ENCODE assay signal across 8 mouse cellular contexts in genomic region chr10:80755291-80756015, GRCm38 (mm10). TPM values are rescaled to one million over a fixed set of nuclear protein-coding genes. Genes with fewer than 3 reads are reported as not detected.
DNase-seq lines count a peak whose midpoint lies in the region; ATAC-seq and TF ChIP-seq lines count a peak whose summit lies in the region.

No protein-coding gene starts in this region.

- peak overlapping the region; percentile 96 for H3K9ac ChIP-seq in CH12.LX (ENCODE audit: insufficient read depth, low read depth)
- H3K9ac ChIP-seq in forebrain, embryonic 16.5 days (replicated peaks; ENCODE audit: low read depth, low read length), result peak overlapping the region; percentile 95
- peak overlapping the region; percentile 90 for H3K9ac ChIP-seq in liver, embryonic 15.5 days

- WGBS in forebrain, embryonic 16.5 days, result under 1% methylated on average over 65 of the region's 75 CpGs
- under 1% methylated on average over 75 of the region's 75 CpGs for WGBS in liver, embryonic 15.5 days (ENCODE audit: insufficient replicate concordance)

- intact Hi-C loops in gastrocnemius, adult 2 months (cut with DNase I), result loop anchor here (2.0 kb wide), 1 partner anchor 19 kb away; no protein-coding TSS in a partner anchor
- intact Hi-C loops in gastrocnemius, postnatal 36 days (cut with DNase I), result no loop called here

- H3K4me3 ChIP-seq in gastrocnemius, adult 2 months, result peak overlapping the region; percentile 92
- H3K4me3 ChIP-seq in CH12.LX (replicated peaks in 1 of 3; ENCODE audit: low read depth in 2 of 3, low read length in 2 of 3, poor library complexity in 1 of 3), result peak overlapping the region; percentile 93 to 98 (median 96)
- H3K4me3 ChIP-seq in forebrain, embryonic 16.5 days (replicated peaks; ENCODE audit: low read length), result peak overlapping the region; percentile 95
- peak overlapping the region; percentile 96 for H3K4me3 ChIP-seq in liver, embryonic 15.5 days (replicated peaks)

- no peak for TF ChIP-seq EP300 in CH12.LX (IDR thresholded peaks at IDR 0.05; ENCODE audit: low read length)

- no peak for TF ChIP-seq CTCF in gastrocnemius, adult 2 months (IDR thresholded peaks at IDR 0.05)
- no peak for TF ChIP-seq CTCF in CH12.LX (conservative IDR thresholded peaks at IDR 0.05 in 1 of 2, IDR thresholded peaks at IDR 0.05 in 1 of 2; ENCODE audit: low read depth in 2 of 2, low read length in 2 of 2)

- no peak for TF ChIP-seq POLR2A in CH12.LX (IDR thresholded peaks at IDR 0.05; ENCODE audit: low read depth, low read length)

- H3K79me2 ChIP-seq in CH12.LX (replicated peaks; ENCODE audit: control insufficient read depth, extremely low read depth, insufficient read depth, poor library complexity, severe bottlenecking), result peaks cover 52% of the 10 kb centered on the region

- H3K4me1 ChIP-seq in CH12.LX (ENCODE audit: control insufficient read depth in 1 of 2, insufficient read depth in 2 of 2), result peaks cover 28 to 57% of the 10 kb centered on the region in 2 experiments
- H3K4me1 ChIP-seq in forebrain, embryonic 16.5 days (replicated peaks; ENCODE audit: control insufficient read depth, insufficient read depth, low read length), result peaks cover 46% of the 10 kb centered on the region
- H3K4me1 ChIP-seq in liver, embryonic 15.5 days (replicated peaks), result peaks cover 80% of the 10 kb centered on the region

- H3K27ac ChIP-seq in gastrocnemius, adult 2 months, result peak overlapping the region; percentile 98
- H3K27ac ChIP-seq in CH12.LX (ENCODE audit: insufficient read depth, low read depth), result peak overlapping the region; percentile 38
- peak overlapping the region; percentile 84 for H3K27ac ChIP-seq in forebrain, embryonic 16.5 days (ENCODE audit: low read length)
- H3K27ac ChIP-seq in liver, embryonic 15.5 days (replicated peaks), result peak overlapping the region; percentile 87

- dilution Hi-C loops in CH12.LX (cut with MboI; ENCODE audit: extremely low pct_ligation_motif_present, extremely low pct_unique_long_range_greater_than_20kb, low sequenced_read_pairs), result no loop called here

- no peak for DNase-seq in gastrocnemius, adult 2 months
- DNase-seq in gastrocnemius, postnatal 36 days, result no peak
- no peak for DNase-seq in CH12.LX (ENCODE audit: extremely low read depth)
- no peak for DNase-seq in embryo, embryonic 11 days
- DNase-seq in left cerebral cortex, adult 9 months (ENCODE audit: low spot score in 2 of 2), result no peak
- no peak for DNase-seq in spleen, adult 12 weeks (ENCODE audit: low spot score)

- H3K36me3 ChIP-seq in CH12.LX (replicated peaks in 1 of 2; ENCODE audit: control insufficient read depth in 1 of 2, insufficient read depth in 1 of 2, low read length in 1 of 2), result peaks cover 0 to 22% of the 10 kb centered on the region in 2 experiments
- no peaks in the 10 kb centered on the region for H3K36me3 ChIP-seq in forebrain, embryonic 16.5 days (ENCODE audit: control insufficient read depth, insufficient read depth)
- 0 out of 2 replicates have a peak, but pooled peaks cover 5% of the 10 kb centered on the region for H3K36me3 ChIP-seq in liver, embryonic 15.5 days (replicated peaks)

- peak; percentile 41; the same call in 1 of the 2 replicates for ATAC-seq in forebrain, embryonic 16.5 days
- peak; percentile 66 for ATAC-seq in liver, embryonic 15.5 days (ENCODE audit: insufficient read depth)

- peak overlapping the region; percentile 52 for H3K4me2 ChIP-seq in CH12.LX (ENCODE audit: insufficient read depth, low read depth, poor library complexity, severe bottlenecking)
- peak overlapping the region; percentile 97 for H3K4me2 ChIP-seq in forebrain, embryonic 16.5 days (ENCODE audit: low read length)
- H3K4me2 ChIP-seq in liver, embryonic 15.5 days, result peak overlapping the region; percentile 81

- no peaks in the 10 kb centered on the region for H3K27me3 ChIP-seq in CH12.LX (replicated peaks)
- no peaks in the 10 kb centered on the region for H3K27me3 ChIP-seq in forebrain, embryonic 16.5 days (replicated peaks; ENCODE audit: control insufficient read depth, insufficient read depth, low read length)
- H3K27me3 ChIP-seq in liver, embryonic 15.5 days, result no peaks in the 10 kb centered on the region

- no peak for TF ChIP-seq RAD21 in CH12.LX (IDR thresholded peaks at IDR 0.05; ENCODE audit: low read depth, low read length)

- no peaks in the 10 kb centered on the region for H3K9me3 ChIP-seq in CH12.LX (replicated peaks; ENCODE audit: low read length)
- H3K9me3 ChIP-seq in forebrain, embryonic 16.5 days (ENCODE audit: control insufficient read depth, low read length), result no peaks in the 10 kb centered on the region
- H3K9me3 ChIP-seq in liver, embryonic 15.5 days (replicated peaks), result no peaks in the 10 kb centered on the region

- in situ Hi-C loops in CH12.LX (cut with MboI; ENCODE audit: low pct_ligation_motif_present, low pct_unique_long_range_greater_than_20kb, low sequenced_read_pairs), result no loop called here

TF ChIP-seq in CH12.LX, 34 proteins besides CTCF, POLR2A, EP300 and RAD21:
- TF ChIP-seq CHD1 (IDR thresholded peaks at IDR 0.05; ENCODE audit: low read depth, low read length), result no peak
- TF ChIP-seq SIN3A (IDR thresholded peaks at IDR 0.05; ENCODE audit: low read length), result peak; percentile 38; the same call in 1 of the 2 replicates
- no peak for TF ChIP-seq JUND (conservative IDR thresholded peaks at IDR 0.05; ENCODE audit: low read depth, low read length)
- peak; percentile 63 for TF ChIP-seq BHLHE40 (IDR thresholded peaks at IDR 0.05; ENCODE audit: low read depth, low read length)

RNA-seq across cellular contexts. Expression of gene Dot1l, which starts 0.4 kb away (rescaled TPM):
- total RNA-seq in gastrocnemius, adult 2 months (2021), result 10 to 100 TPM; 19.9 to 23.1 TPM
- 10 to 100 TPM; 19.2 to 24.8 TPM for total RNA-seq in gastrocnemius, postnatal 36 days (2021)
- total RNA-seq in CH12.LX (2012; rRNA removed) (13.3 and 15.5 TPM in 2 replicates), CH12.LX (2014; rRNA removed) (2.7 and 3.3 TPM in 2 replicates)
- polyA plus RNA-seq in CH12.LX (2012; ENCODE audit: insufficient read length, low read depth), result 30.9 and 43.8 TPM in 2 replicates
- polyA plus RNA-seq in forebrain, embryonic 16.5 days (2015; fragmentation: Nextera tagmentation; extraction: Ambion mirVana), result 17.4 and 22.5 TPM in 2 replicates
- polyA plus RNA-seq in liver, embryonic 15.5 days (2015; fragmentation: Nextera tagmentation; extraction: Ambion mirVana), result 8.1 and 9.3 TPM in 2 replicates

RNA-seq across cellular contexts. Expression of gene Ap3d1, which starts 13.4 kb away (rescaled TPM):
- total RNA-seq in gastrocnemius, adult 2 months (2021), result 10 to 100 TPM; 27.0 to 33.5 TPM
- 10 to 100 TPM; 23.8 to 25.6 TPM for total RNA-seq in gastrocnemius, postnatal 36 days (2021)
- 48.1 and 49.4 TPM in 2 replicates for total RNA-seq in CH12.LX (2012; rRNA removed)
- 24.2 and 28.4 TPM in 2 replicates for total RNA-seq in CH12.LX (2014; rRNA removed)
- 46.5 and 57.0 TPM in 2 replicates for polyA plus RNA-seq in CH12.LX (2012; ENCODE audit: insufficient read length, low read depth)
- 101 and 102 TPM in 2 replicates for polyA plus RNA-seq in forebrain, embryonic 16.5 days (2015; fragmentation: Nextera tagmentation; extraction: Ambion mirVana)
- 20.2 and 21.8 TPM in 2 replicates for polyA plus RNA-seq in liver, embryonic 15.5 days (2015; fragmentation: Nextera tagmentation; extraction: Ambion mirVana)

RNA-seq across cellular contexts. Expression of gene Sf3a2, which starts 42.5 kb away (rescaled TPM):
- total RNA-seq in gastrocnemius, adult 2 months (2021), result 10 to 100 TPM; 28.9 to 29.1 TPM
- total RNA-seq in gastrocnemius, postnatal 36 days (2021), result 10 to 100 TPM; 23.1 to 29.4 TPM
- total RNA-seq in CH12.LX (2012; rRNA removed) (29.0 and 36.5 TPM in 2 replicates), CH12.LX (2014; rRNA removed) (7.8 and 12.4 TPM in 2 replicates)
- 136 and 153 TPM in 2 replicates for polyA plus RNA-seq in CH12.LX (2012; ENCODE audit: insufficient read length, low read depth)
- 62.6 and 65.1 TPM in 2 replicates for polyA plus RNA-seq in forebrain, embryonic 16.5 days (2015; fragmentation: Nextera tagmentation; extraction: Ambion mirVana)
- 31.3 and 32.8 TPM in 2 replicates for polyA plus RNA-seq in liver, embryonic 15.5 days (2015; fragmentation: Nextera tagmentation; extraction: Ambion mirVana)

RNA-seq across cellular contexts. Expression of gene Plekhj1, which starts 43.0 kb away (rescaled TPM):
- 10 to 100 TPM; 22.3 to 29.8 TPM for total RNA-seq in gastrocnemius, adult 2 months (2021)
- 10 to 100 TPM; 21.6 to 22.5 TPM for total RNA-seq in gastrocnemius, postnatal 36 days (2021)
- total RNA-seq in CH12.LX (2012; rRNA removed) (63.8 and 81.8 TPM in 2 replicates), CH12.LX (2014; rRNA removed) (51.5 and 63.4 TPM in 2 replicates)
- 119 and 123 TPM in 2 replicates for polyA plus RNA-seq in CH12.LX (2012; ENCODE audit: insufficient read length, low read depth)
- 129 and 143 TPM in 2 replicates for polyA plus RNA-seq in forebrain, embryonic 16.5 days (2015; fragmentation: Nextera tagmentation; extraction: Ambion mirVana)
- polyA plus RNA-seq in liver, embryonic 15.5 days (2015; fragmentation: Nextera tagmentation; extraction: Ambion mirVana), result 73.6 and 83.0 TPM in 2 replicates

RNA-seq across cellular contexts. Expression of gene Amh, which starts 49.6 kb away (rescaled TPM):
- total RNA-seq in gastrocnemius, adult 2 months (2021), result under 1 TPM; 0.38 to 0.98 TPM
- under 1 TPM; 0.25 to 0.41 TPM for total RNA-seq in gastrocnemius, postnatal 36 days (2021)
- total RNA-seq in CH12.LX (2012; rRNA removed) (0.59 and 0.71 TPM in 2 replicates), CH12.LX (2014; rRNA removed) (0.43 TPM in 1 of 2 replicates, not detected in the other)
- 0.78 and 1.1 TPM in 2 replicates for polyA plus RNA-seq in CH12.LX (2012; ENCODE audit: insufficient read length, low read depth)
- polyA plus RNA-seq in forebrain, embryonic 16.5 days (2015; fragmentation: Nextera tagmentation; extraction: Ambion mirVana), result 0.15 TPM in 1 of 2 replicates, not detected in the other
- 0.10 and 0.12 TPM in 2 replicates for polyA plus RNA-seq in liver, embryonic 15.5 days (2015; fragmentation: Nextera tagmentation; extraction: Ambion mirVana)

Comparison
In these comparisons a context has a peak if more than half of its experiments do, and no peak if none do; other contexts are left out.
1. H3K27ac ChIP-seq: peak in every context shown above with its lines; median percentile 98 in gastrocnemius, adult 2 months; 87 in liver, embryonic 15.5 days; 84 in forebrain, embryonic 16.5 days; 38 in CH12.LX.